7 mouse cellular contexts compared by ENCODE assay signal in genomic region chr7:81214153-81214907, GRCm38 (mm10). TPM values are rescaled to one million over a fixed set of nuclear protein-coding genes. Genes with fewer than 3 reads are reported as not detected.
DNase-seq lines count a peak whose midpoint lies in the region; ATAC-seq and TF ChIP-seq lines count a peak whose summit lies in the region.

No protein-coding gene starts in this region.

- peak overlapping the region; percentile 33; the same call in 1 of the 2 replicates for H3K27ac ChIP-seq in spleen, adult 2 months (ENCODE audit: insufficient read depth, low read length)
- no peak overlapping the region for H3K27ac ChIP-seq in forebrain, embryonic 15.5 days (replicated peaks)
- H3K27ac ChIP-seq in liver, adult 2 months (replicated peaks; ENCODE audit: insufficient read depth, low read depth, low read length), result peak overlapping the region; percentile 95
- no peak overlapping the region for H3K27ac ChIP-seq in stomach, embryonic 15.5 days

- peak overlapping the region; percentile 65; the same call in 1 of the 2 replicates for H3K4me3 ChIP-seq in spleen, adult 2 months (ENCODE audit: extremely low read depth, insufficient read depth, insufficient read length)
- H3K4me3 ChIP-seq in forebrain, embryonic 15.5 days, result peak overlapping the region; percentile 47
- H3K4me3 ChIP-seq in liver, adult 2 months (ENCODE audit: insufficient read depth, low read depth, low read length), result peak overlapping the region; percentile 82
- H3K4me3 ChIP-seq in stomach, embryonic 15.5 days (replicated peaks), result peak overlapping the region; percentile 56

- peaks cover 17% of the 10 kb centered on the region for H3K79me2 ChIP-seq in liver, adult 2 months (ENCODE audit: control insufficient read depth, insufficient read depth, low read length)

- no peak for DNase-seq in spleen, adult 2 months (ENCODE audit: low read depth in 1 of 2, low spot score in 2 of 2)
- no peak for DNase-seq in spleen, adult 12 weeks (ENCODE audit: low spot score)
- peak; percentile 51 for DNase-seq in liver, adult 2 months (ENCODE audit: extremely low read depth, low read depth, low spot score)
- DNase-seq in MN1 (ENCODE audit: low spot score), result no peak
- no peak for DNase-seq in thymus, adult 18-20 months

- ATAC-seq in forebrain, embryonic 15.5 days (replicated peaks), result no peak; the same call in 1 of the 2 replicates
- ATAC-seq in stomach, embryonic 15.5 days (ENCODE audit: insufficient read depth, low FRiP score, low read depth), result no peak

- WGBS in spleen, adult 2 months, result 31% methylated on average over 40 of the region's 40 CpGs
- WGBS in forebrain, embryonic 15.5 days, result 3% methylated on average over 39 of the region's 40 CpGs
- WGBS in liver, adult 2 months, result 2% methylated on average over 40 of the region's 40 CpGs
- 11% methylated on average over 40 of the region's 40 CpGs for WGBS in stomach, embryonic 15.5 days

- no peaks in the 10 kb centered on the region for H3K9me3 ChIP-seq in forebrain, embryonic 15.5 days
- no peaks in the 10 kb centered on the region for H3K9me3 ChIP-seq in stomach, embryonic 15.5 days

- no peaks in the 10 kb centered on the region for H3K36me3 ChIP-seq in spleen, adult 2 months (ENCODE audit: control insufficient read depth, insufficient read depth, low read length)
- no peaks in the 10 kb centered on the region for H3K36me3 ChIP-seq in forebrain, embryonic 15.5 days
- H3K36me3 ChIP-seq in liver, adult 2 months (ENCODE audit: control insufficient read depth, insufficient read depth, low read length), result no peaks in the 10 kb centered on the region
- H3K36me3 ChIP-seq in stomach, embryonic 15.5 days, result no peaks in the 10 kb centered on the region

- H3K9ac ChIP-seq in forebrain, embryonic 15.5 days (replicated peaks), result peak overlapping the region; percentile 29; the same call in 1 of the 2 replicates
- peak overlapping the region; percentile 79 for H3K9ac ChIP-seq in liver, adult 2 months (ENCODE audit: low read depth, low read length)
- peak overlapping the region; percentile 34; the same call in 1 of the 2 replicates for H3K9ac ChIP-seq in stomach, embryonic 15.5 days

- peaks cover 7% of the 10 kb centered on the region; the same call in 1 of the 2 replicates for H3K4me1 ChIP-seq in spleen, adult 2 months (ENCODE audit: control insufficient read depth, insufficient read depth, insufficient read length)
- peaks cover 21% of the 10 kb centered on the region for H3K4me1 ChIP-seq in forebrain, embryonic 15.5 days
- peaks cover 10% of the 10 kb centered on the region; the same call in 1 of the 2 replicates for H3K4me1 ChIP-seq in liver, adult 2 months (ENCODE audit: control insufficient read depth, insufficient read depth, low read length)
- peaks cover 12% of the 10 kb centered on the region for H3K4me1 ChIP-seq in stomach, embryonic 15.5 days

- peak overlapping the region; percentile 49 for H3K4me2 ChIP-seq in forebrain, embryonic 15.5 days (replicated peaks)
- peak overlapping the region; percentile 74 for H3K4me2 ChIP-seq in stomach, embryonic 15.5 days

- no peak for TF ChIP-seq CTCF in spleen, adult 2 months (IDR thresholded peaks at IDR 0.05; ENCODE audit: extremely low read depth, insufficient read depth, insufficient read length, insufficient replicate concordance)
- TF ChIP-seq CTCF in liver, adult 2 months (IDR thresholded peaks at IDR 0.05; ENCODE audit: low read depth, low read length), result no peak

- TF ChIP-seq POLR2A in spleen, adult 2 months (IDR thresholded peaks at IDR 0.05; ENCODE audit: low read depth, low read length), result no peak
- TF ChIP-seq POLR2A in liver, adult 2 months (IDR thresholded peaks at IDR 0.05; ENCODE audit: extremely low read depth, insufficient read depth, low read length), result no peak

- H3K27me3 ChIP-seq in spleen, adult 2 months (ENCODE audit: control insufficient read depth, insufficient read depth, low read length), result peaks cover 11% of the 10 kb centered on the region
- peaks cover 65% of the 10 kb centered on the region for H3K27me3 ChIP-seq in forebrain, embryonic 15.5 days
- no peaks in the 10 kb centered on the region for H3K27me3 ChIP-seq in liver, adult 2 months (ENCODE audit: control insufficient read depth, insufficient read depth, low read length)
- H3K27me3 ChIP-seq in stomach, embryonic 15.5 days (replicated peaks), result peaks cover 28% of the 10 kb centered on the region

RNA-seq across cellular contexts. Expression of gene Pde8a, which starts 0.9 kb away (rescaled TPM):
- polyA plus RNA-seq in spleen, adult 2 months (2012; rRNA removed), result 5.5 and 6.3 TPM in 2 replicates
- polyA plus RNA-seq in forebrain, embryonic 15.5 days (2015; fragmentation: Nextera tagmentation; extraction: Ambion mirVana), result 1.6 and 2.2 TPM in 2 replicates
- total RNA-seq in liver, adult 2 months (2014; rRNA removed), result 13.5 and 15.1 TPM in 2 replicates
- 13.3 and 13.7 TPM in 2 replicates for polyA plus RNA-seq in liver, adult 2 months (2012; rRNA removed)
- 4.0 and 4.7 TPM in 2 replicates for polyA plus RNA-seq in stomach, embryonic 15.5 days (2015; fragmentation: Nextera tagmentation; extraction: Ambion mirVana)

Comparison
In these comparisons a context has a peak if more than half of its experiments do, and no peak if none do; other contexts are left out.
1. H3K27ac ChIP-seq: peak in spleen, adult 2 months (single experiment) and liver, adult 2 months (single experiment); none in forebrain, embryonic 15.5 days (single experiment) and stomach, embryonic 15.5 days (single experiment).
2. H3K9ac ChIP-seq: peak in every context shown above with its lines; median percentile 79 in liver, adult 2 months; 34 in stomach, embryonic 15.5 days; 29 in forebrain, embryonic 15.5 days.
3. Peak in every context shown above with its lines, with median percentiles within 50 percentile points of each other: H3K4me3 ChIP-seq.